1 mouse cellular context compared by ENCODE assay signal in genomic region chr17:12513997-12514396, GRCm38 (mm10).
A peak's percentile ranks its signal among the peaks of the same experiment; 100 is the strongest.
TF ChIP-seq lines count a peak whose summit lies in the region.

No protein-coding gene starts in this region.

TF ChIP-seq in MEL, 35 proteins besides CTCF, POLR2A, EP300 and RAD21 (continued from another document):
- TF ChIP-seq BHLHE40 (IDR thresholded peaks at IDR 0.05; ENCODE audit: borderline replicate concordance, low read depth, low read length) (no peak), MYC (IDR thresholded peaks at IDR 0.05; ENCODE audit: low read depth, low read length) (peak; percentile 29; the same call in 1 of the 2 replicates), USF1 (IDR thresholded peaks at IDR 0.05; ENCODE audit: low read depth, low read length) (no peak), MAFK (IDR thresholded peaks at IDR 0.05; ENCODE audit: borderline replicate concordance, low read depth, low read length) (no peak), POLR2AphosphoS5 (IDR thresholded peaks at IDR 0.05; ENCODE audit: borderline replicate concordance, low read depth, low read length) (no peak), MYB (IDR thresholded peaks at IDR 0.05; ENCODE audit: low read depth, low read length) (no peak), MEF2A (IDR thresholded peaks at IDR 0.05; ENCODE audit: extremely low read depth, insufficient replicate concordance, low read depth, low read length, poor library complexity, severe bottlenecking) (no peak), TAL1 (IDR thresholded peaks at IDR 0.05; ENCODE audit: low read length) (no peak), USF2 (IDR thresholded peaks at IDR 0.05; ENCODE audit: borderline replicate concordance in 1 of 2, insufficient read depth in 1 of 2, low read depth in 1 of 2, low read length in 2 of 2) (no peak), GATA1 (IDR thresholded peaks at IDR 0.05; ENCODE audit: low read depth, low read length) (no peak), POLR2AphosphoS2 (IDR thresholded peaks at IDR 0.05; ENCODE audit: low read length) (no peak), CHD2 (IDR thresholded peaks at IDR 0.05; ENCODE audit: low read length) (no peak), CHD1 (IDR thresholded peaks at IDR 0.05; ENCODE audit: low read depth, low read length) (0 out of 2 replicates have a peak, but pooled peaks have one; percentile 82), RCOR1 (IDR thresholded peaks at IDR 0.05; ENCODE audit: low read depth, low read length) (0 out of 2 replicates have a peak, but pooled peaks have one; percentile 21), MAX (IDR thresholded peaks at IDR 0.05; ENCODE audit: low read length) (peak; percentile 53)
